Mouse (Mus musculus): ENCODE data around the gene Ndufb8. TPM values are rescaled to one million over a fixed set of nuclear protein-coding genes. Genes with fewer than 3 reads are reported as not detected.

Gene Ndufb8
- polyA plus RNA-seq (2016; fragmentation: Nextera tagmentation; extraction: Ambion mirVana): 381 and 395 TPM in 2 replicates

GRCm38 (mm10) chr19:44554861-44555590, at the start of gene Ndufb8:
Ndufb8 (minus strand) TSS chr19:44555440.
- Histone ChIP-seq H3K9ac (peak within 1 kb of the TSS; percentile 89), H3K27ac (peak within 1 kb of the TSS; percentile 39; the same call in 1 of the 2 replicates), H3K4me3 (peak within 1 kb of the TSS; percentile 78), H3K27me3 (replicated peaks) (peaks cover 12% of the 10 kb centered on the region; the same call in 1 of the 2 replicates), H3K9me3 (replicated peaks) (no peaks in the 10 kb centered on the region), H3K4me1 (peaks cover 21% of the 10 kb centered on the region), H3K4me2 (peak within 1 kb of the TSS; percentile 88), H3K36me3 (peaks cover 36% of the 10 kb centered on the region)
- WGBS (ENCODE audit: insufficient replicate concordance): under 1% methylated on average over 50 of the region's 50 CpGs
- ATAC-seq: peak; percentile 90

GRCm38 (mm10) chr19:44594180-44594579, 38.9 kb upstream of the Ndufb8 start:
- WGBS (ENCODE audit: insufficient replicate concordance): 85% methylated on average over 14 of the region's 14 CpGs
- Histone ChIP-seq H3K36me3 (no peaks in the 10 kb centered on the region), H3K27me3 (replicated peaks) (peaks cover 35% of the 10 kb centered on the region; the same call in 1 of the 2 replicates), H3K9ac (no peak overlapping the region), H3K4me3 (no peak overlapping the region), H3K4me1 (no peaks in the 10 kb centered on the region), H3K9me3 (replicated peaks) (no peaks in the 10 kb centered on the region), H3K27ac (no peak overlapping the region), H3K4me2 (no peak overlapping the region)
- no peak for ATAC-seq

GRCm38 (mm10) chr19:44591638-44592037, 36.4 kb upstream of the Ndufb8 start:
- Histone ChIP-seq H3K4me1 (no peaks in the 10 kb centered on the region), H3K36me3 (no peaks in the 10 kb centered on the region), H3K4me2 (no peak overlapping the region), H3K9ac (no peak overlapping the region), H3K4me3 (no peak overlapping the region), H3K27me3 (replicated peaks) (peaks cover 42% of the 10 kb centered on the region), H3K27ac (no peak overlapping the region), H3K9me3 (replicated peaks) (no peaks in the 10 kb centered on the region)
- WGBS (ENCODE audit: insufficient replicate concordance): 59% methylated on average over 6 of the region's 6 CpGs
- ATAC-seq: no peak

GRCm38 (mm10) chr19:44590992-44591391, 35.8 kb upstream of the Ndufb8 start:
- Histone ChIP-seq H3K4me3 (no peak overlapping the region), H3K9me3 (replicated peaks) (no peaks in the 10 kb centered on the region), H3K4me2 (no peak overlapping the region), H3K27ac (no peak overlapping the region), H3K9ac (no peak overlapping the region), H3K4me1 (no peaks in the 10 kb centered on the region), H3K36me3 (no peaks in the 10 kb centered on the region), H3K27me3 (replicated peaks) (peaks cover 44% of the 10 kb centered on the region)
- no peak for ATAC-seq
- 70% methylated on average over 18 of the region's 18 CpGs for WGBS (ENCODE audit: insufficient replicate concordance)

- Histone ChIP-seq H3K27me3 (replicated peaks) (peaks cover 56% of the 10 kb centered on the region), H3K4me1 (no peaks in the 10 kb centered on the region), H3K36me3 (no peaks in the 10 kb centered on the region), H3K27ac (no peak overlapping the region), H3K4me3 (no peak overlapping the region), H3K9me3 (replicated peaks) (no peaks in the 10 kb centered on the region), H3K9ac (no peak overlapping the region), H3K4me2 (no peak overlapping the region)
- 42% methylated on average over 7 of the region's 7 CpGs for WGBS (ENCODE audit: insufficient replicate concordance)
- no peak for ATAC-seq
Observed at GRCm38 (mm10) chr19:44589591-44590223, 34.5 kb upstream of the Ndufb8 start.

- H3K4me2 ChIP-seq: no peak overlapping the region
- H3K27me3 ChIP-seq (replicated peaks): peaks cover 73% of the 10 kb centered on the region
- H3K4me1 ChIP-seq: no peaks in the 10 kb centered on the region
- H3K4me3 ChIP-seq: no peak overlapping the region
- H3K27ac ChIP-seq: no peak overlapping the region
- no peak for ATAC-seq
- H3K9me3 ChIP-seq (replicated peaks): no peaks in the 10 kb centered on the region
- whole genome bisulfite sequencing (ENCODE audit: insufficient replicate concordance): 25% methylated on average over 4 of the region's 4 CpGs
- no peak overlapping the region for H3K9ac ChIP-seq
- no peaks in the 10 kb centered on the region for H3K36me3 ChIP-seq
Observed at GRCm38 (mm10) chr19:44588036-44588435, 32.8 kb upstream of the Ndufb8 start.

GRCm38 (mm10) chr19:44582638-44583309, 27.5 kb upstream of the Ndufb8 start:
- Histone ChIP-seq H3K9me3 (replicated peaks) (no peaks in the 10 kb centered on the region), H3K4me3 (no peak overlapping the region), H3K36me3 (no peaks in the 10 kb centered on the region), H3K27me3 (replicated peaks) (peaks cover 60% of the 10 kb centered on the region), H3K4me1 (no peaks in the 10 kb centered on the region), H3K27ac (no peak overlapping the region), H3K4me2 (no peak overlapping the region), H3K9ac (no peak overlapping the region)
- peak; percentile 68 for ATAC-seq
- 32% methylated on average over 9 of the region's 9 CpGs for WGBS (ENCODE audit: insufficient replicate concordance)

GRCm38 (mm10) chr19:44582103-44582502, 26.9 kb upstream of the Ndufb8 start:
- H3K27me3 ChIP-seq (replicated peaks): peaks cover 53% of the 10 kb centered on the region
- H3K4me2 ChIP-seq: no peak overlapping the region
- no peak overlapping the region for H3K9ac ChIP-seq
- no peaks in the 10 kb centered on the region for H3K9me3 ChIP-seq (replicated peaks)
- H3K4me3 ChIP-seq: no peak overlapping the region
- WGBS (ENCODE audit: insufficient replicate concordance): 85% methylated on average over 10 of the region's 10 CpGs
- H3K27ac ChIP-seq: no peak overlapping the region
- ATAC-seq: no peak
- no peaks in the 10 kb centered on the region for H3K36me3 ChIP-seq
- no peaks in the 10 kb centered on the region for H3K4me1 ChIP-seq

GRCm38 (mm10) chr19:44578038-44578437, 22.8 kb upstream of the Ndufb8 start:
- H3K36me3 ChIP-seq: peaks cover 25% of the 10 kb centered on the region
- H3K27ac ChIP-seq: no peak overlapping the region
- no peaks in the 10 kb centered on the region for H3K4me1 ChIP-seq
- 42% methylated on average over 1 of the region's 1 CpGs for WGBS (ENCODE audit: insufficient replicate concordance)
- 0 out of 2 replicates have a peak, but pooled peaks cover 12% of the 10 kb centered on the region for H3K27me3 ChIP-seq (replicated peaks)
- H3K4me2 ChIP-seq: no peak overlapping the region
- no peak for ATAC-seq
- no peaks in the 10 kb centered on the region for H3K9me3 ChIP-seq (replicated peaks)
- no peak overlapping the region for H3K9ac ChIP-seq
- H3K4me3 ChIP-seq: no peak overlapping the region

GRCm38 (mm10) chr19:44576275-44576674, 21.0 kb upstream of the Ndufb8 start:
- Histone ChIP-seq H3K9ac (no peak overlapping the region), H3K27me3 (replicated peaks) (no peaks in the 10 kb centered on the region), H3K9me3 (replicated peaks) (no peaks in the 10 kb centered on the region), H3K4me2 (no peak overlapping the region), H3K36me3 (peaks cover 43% of the 10 kb centered on the region), H3K27ac (no peak overlapping the region), H3K4me1 (no peaks in the 10 kb centered on the region), H3K4me3 (no peak overlapping the region)
- WGBS (ENCODE audit: insufficient replicate concordance): 74% methylated on average over 7 of the region's 7 CpGs
- ATAC-seq: no peak

GRCm38 (mm10) chr19:44567763-44568162, 12.5 kb upstream of the Ndufb8 start:
- no peak for ATAC-seq
- WGBS (ENCODE audit: insufficient replicate concordance): 77% methylated on average over 3 of the region's 3 CpGs
- Histone ChIP-seq H3K9me3 (replicated peaks) (no peaks in the 10 kb centered on the region), H3K36me3 (peaks cover 87% of the 10 kb centered on the region), H3K4me2 (no peak overlapping the region), H3K27me3 (replicated peaks) (no peaks in the 10 kb centered on the region), H3K4me1 (peaks cover 15% of the 10 kb centered on the region), H3K9ac (no peak overlapping the region), H3K27ac (no peak overlapping the region), H3K4me3 (no peak overlapping the region)

- Histone ChIP-seq H3K9me3 (replicated peaks) (no peaks in the 10 kb centered on the region), H3K4me3 (0 out of 2 replicates have a peak overlapping the region, but pooled peaks have one; percentile 77)
- 92% methylated on average over 14 of the region's 14 CpGs for WGBS (ENCODE audit: insufficient replicate concordance)
Observed at GRCm38 (mm10) chr19:44564006-44564405, 8.8 kb upstream of the Ndufb8 start.

More at GRCm38 (mm10) chr19:44564006-44564405, 8.8 kb upstream of the Ndufb8 start:
- no peak overlapping the region for H3K27ac ChIP-seq
- peak overlapping the region; percentile 83 for H3K4me2 ChIP-seq
- ATAC-seq: no peak
- H3K36me3 ChIP-seq: peaks cover 49% of the 10 kb centered on the region
- H3K27me3 ChIP-seq (replicated peaks): peaks cover 3% of the 10 kb centered on the region; the same call in 1 of the 2 replicates
- H3K9ac ChIP-seq: no peak overlapping the region
- peaks cover 15% of the 10 kb centered on the region for H3K4me1 ChIP-seq

Data from liver, embryonic 12.5 days (tissue).